Mouse (Mus musculus) heart, postnatal 0 days (tissue): ENCODE data around the gene Plxna1. TPM values are rescaled to one million over a fixed set of nuclear protein-coding genes. Genes with fewer than 3 reads are reported as not detected.

Experiments
- ATAC-seq: fragments of 200-750 bp; cut with Nextera tagmentation; 2 replicates; pipeline ENCODE4 v1.8.0; 2017; ENCODE audit warnings: low read depth, moderate number of reproducible peaks, moderate library complexity; ENCODE audit not compliant: insufficient read depth
- DNase-seq: peaks from one replicate; pipeline ENCODE4 v3.0.0-alpha.2; 2016; ENCODE audit warnings: low spot score
- H3K27ac ChIP-seq: fragments of 300-500 bp; sonication (generic); 2 replicates; pipeline ENCODE4 v1.5.1; 2014; ENCODE audit warnings: low read depth, mild to moderate bottlenecking
- H3K27me3 ChIP-seq: fragments of 300-500 bp; sonication (generic); 2 replicates; pipeline ENCODE4 v1.6.1; 2014; ENCODE audit warnings: low read length, mixed read lengths; ENCODE audit not compliant: control insufficient read depth, insufficient read depth
- H3K36me3 ChIP-seq: fragments of 300-500 bp; sonication (generic); replicated peaks from 2 replicates; pipeline ENCODE4 v1.6.1; 2014; ENCODE audit warnings: low read length, mixed read lengths; ENCODE audit not compliant: control insufficient read depth, insufficient read depth
- H3K4me1 ChIP-seq: fragments of 300-500 bp; sonication (generic); 2 replicates; pipeline ENCODE4 v1.6.1; 2014; ENCODE audit warnings: antibody characterized with exemption; ENCODE audit not compliant: control insufficient read depth, insufficient read depth
- H3K4me2 ChIP-seq: fragments of 300-500 bp; sonication (generic); 2 replicates; pipeline ENCODE4 v1.6.1; 2014; ENCODE audit warnings: low read depth, mild to moderate bottlenecking, low read length, moderate library complexity
- H3K4me3 ChIP-seq: fragments of 300-500 bp; sonication (generic); 2 replicates; pipeline ENCODE4 v1.5.1; 2014; ENCODE audit warnings: low read depth, low read length
- H3K9ac ChIP-seq: fragments of 300-500 bp; sonication (generic); replicated peaks from 2 replicates; pipeline ENCODE4 v1.6.1; 2014; ENCODE audit warnings: low read depth, low read length, mixed read lengths
- H3K9me3 ChIP-seq: fragments of 300-500 bp; sonication (generic); replicated peaks from 2 replicates; pipeline ENCODE4 v1.6.1; 2016; ENCODE audit warnings: low read length; ENCODE audit not compliant: control insufficient read depth
- CTCF ChIP-seq: IDR thresholded peaks from 2 replicates; pipeline ENCODE4 v1.5.1; 2016; ENCODE audit warnings: antibody characterized with exemption, control low read depth, low read depth
- EP300 ChIP-seq: IDR thresholded peaks from 2 replicates; pipeline ENCODE4 v1.6.1; 2016; ENCODE audit warnings: antibody characterized with exemption, low read depth
- WGBS: fragments of 180-500 bp; shearing (Covaris S2); extraction: QIAGEN DNeasy Blood & Tissue Kit; methylation state at CpG from one replicate; pipeline ENCODE4 v1.1.7; 2014; 5-methylcytosine and 5-hydroxymethylcytosine counted together
- polyA plus RNA-seq: library from polyadenylated mRNA; unstranded; fragments of >200 nt; fragmentation: Nextera tagmentation; extraction: Ambion mirVana; gene quantifications from 2 replicates; pipeline ENCODE4 v1.2.1, GENCODE M21; 2015
- total RNA-seq: library from RNA; depleted of rRNA; stranded (reverse); fragments of >200 nt; gene quantifications from 2 replicates; pipeline ENCODE4 v1.2.3, GENCODE M21; 2014; ENCODE audit warnings: low replicate concordance

The Plxna1 gene
- total and polyA plus RNA-seq, 2 experiments from 2014 or later: 8.1 to 30.4 TPM

GRCm38 (mm10) chr6:89294621-89295020 is 67.8 kb downstream of the Plxna1 start:
- no peak for TF ChIP-seq CTCF
- no peak for TF ChIP-seq EP300
- DNase-seq (no peak), ATAC-seq (no peak)
- Histone ChIP-seq H3K4me2 (no peak overlapping the region), H3K4me1 (no peaks in the 10 kb centered on the region), H3K4me3 (no peak overlapping the region), H3K27me3 (0 out of 2 replicates have a peak, but pooled peaks cover 4% of the 10 kb centered on the region), H3K9ac (no peak overlapping the region), H3K9me3 (no peaks in the 10 kb centered on the region), H3K36me3 (no peaks in the 10 kb centered on the region), H3K27ac (no peak overlapping the region)
- WGBS: 22% methylated on average over 1 of the region's 1 CpGs

- no peak for TF ChIP-seq EP300
- no peak for TF ChIP-seq CTCF
- WGBS: 58% methylated on average over 7 of the region's 7 CpGs
- Histone ChIP-seq H3K4me1 (no peaks in the 10 kb centered on the region), H3K4me3 (no peak overlapping the region), H3K4me2 (no peak overlapping the region), H3K27ac (no peak overlapping the region), H3K36me3 (no peaks in the 10 kb centered on the region), H3K27me3 (0 out of 2 replicates have a peak, but pooled peaks cover 4% of the 10 kb centered on the region), H3K9ac (no peak overlapping the region), H3K9me3 (no peaks in the 10 kb centered on the region)
- DNase-seq (no peak), ATAC-seq (no peak)
Observed at GRCm38 (mm10) chr6:89291494-89291893, 70.9 kb downstream of the Plxna1 start.

- Histone ChIP-seq H3K4me3 (no peak overlapping the region), H3K4me2 (no peak overlapping the region), H3K27ac (no peak overlapping the region), H3K36me3 (no peaks in the 10 kb centered on the region), H3K9ac (no peak overlapping the region), H3K27me3 (0 out of 2 replicates have a peak, but pooled peaks cover 4% of the 10 kb centered on the region), H3K9me3 (no peaks in the 10 kb centered on the region), H3K4me1 (no peaks in the 10 kb centered on the region)
- TF ChIP-seq CTCF (no peak), EP300 (no peak)
- ATAC-seq (no peak), DNase-seq (no peak)
- WGBS: 30% methylated on average over 6 of the region's 6 CpGs
Observed at GRCm38 (mm10) chr6:89288156-89288555, 74.3 kb downstream of the Plxna1 start.

- H3K4me3 ChIP-seq: no peak overlapping the region
- ATAC-seq (0 out of 2 replicates have a peak, but pooled peaks have one; percentile 40), DNase-seq (peak; percentile 21)
- H3K27ac ChIP-seq: no peak overlapping the region
- H3K27me3 ChIP-seq: 0 out of 2 replicates have a peak, but pooled peaks cover 3% of the 10 kb centered on the region
- H3K36me3 ChIP-seq: no peaks in the 10 kb centered on the region
- H3K4me2 ChIP-seq: no peak overlapping the region
- H3K9me3 ChIP-seq: no peaks in the 10 kb centered on the region
- no peaks in the 10 kb centered on the region for H3K4me1 ChIP-seq
- no peak overlapping the region for H3K9ac ChIP-seq
- 52% methylated on average over 6 of the region's 6 CpGs for WGBS
- no peak for TF ChIP-seq EP300
- TF ChIP-seq CTCF: no peak
Observed at GRCm38 (mm10) chr6:89286700-89287428, 75.6 kb downstream of the Plxna1 start.

GRCm38 (mm10) chr6:89286286-89286655 is 76.1 kb downstream of the Plxna1 start:
- H3K4me2 ChIP-seq: no peak overlapping the region
- H3K9ac ChIP-seq: no peak overlapping the region
- DNase-seq (no peak), ATAC-seq (no peak)
- H3K4me3 ChIP-seq: no peak overlapping the region
- WGBS: 71% methylated on average over 3 of the region's 3 CpGs
- H3K27me3 ChIP-seq: no peaks in the 10 kb centered on the region
- TF ChIP-seq CTCF (no peak), EP300 (no peak)
- no peaks in the 10 kb centered on the region for H3K36me3 ChIP-seq
- no peaks in the 10 kb centered on the region for H3K9me3 ChIP-seq
- H3K27ac ChIP-seq: no peak overlapping the region
- no peaks in the 10 kb centered on the region for H3K4me1 ChIP-seq
